Mouse (Mus musculus): ENCODE results near the gene Gm5294.

The Gm5294 gene

GRCm38 (mm10) chr5:138819780-138820179 is at the start of gene Gm5294:
Gm5294 (plus strand) TSS chr5:138820080.
- in situ Hi-C loops (cut with MboI, MseI) = no loop called here

GRCm38 (mm10) chr5:138775096-138775495 is 44.8 kb upstream of the Gm5294 start:
- in situ Hi-C loops (cut with MboI, MseI) = no loop called here

GRCm38 (mm10) chr5:138776346-138776745 is 43.5 kb upstream of the Gm5294 start:
- in situ Hi-C loops (cut with MboI, MseI) = no loop called here

- in situ Hi-C loops (cut with MboI, MseI) = no loop called here
Measured at GRCm38 (mm10) chr5:138778731-138779463, 41.0 kb upstream of the Gm5294 start.

- in situ Hi-C loops (cut with MboI, MseI) = no loop called here
Measured at GRCm38 (mm10) chr5:138779655-138780054, 40.2 kb upstream of the Gm5294 start.

- in situ Hi-C loops (cut with MboI, MseI) = no loop called here
Measured at GRCm38 (mm10) chr5:138782697-138783096, 37.2 kb upstream of the Gm5294 start.

GRCm38 (mm10) chr5:138783181-138783580 is 36.7 kb upstream of the Gm5294 start:
- in situ Hi-C loops (cut with MboI, MseI) = no loop called here

- in situ Hi-C loops (cut with MboI, MseI) = no loop called here
Measured at GRCm38 (mm10) chr5:138785986-138786515, 33.8 kb upstream of the Gm5294 start.

- in situ Hi-C loops (cut with MboI, MseI) = no loop called here
Measured at GRCm38 (mm10) chr5:138787648-138788047, 32.2 kb upstream of the Gm5294 start.

- in situ Hi-C loops (cut with MboI, MseI) = no loop called here
Measured at GRCm38 (mm10) chr5:138788481-138789211, 31.2 kb upstream of the Gm5294 start.

GRCm38 (mm10) chr5:138790954-138791480 is 28.9 kb upstream of the Gm5294 start:
- in situ Hi-C loops (cut with MboI, MseI) = no loop called here

GRCm38 (mm10) chr5:138801588-138802116 is 18.2 kb upstream of the Gm5294 start:
- in situ Hi-C loops (cut with MboI, MseI) = no loop called here

GRCm38 (mm10) chr5:138804286-138804685 is 15.6 kb upstream of the Gm5294 start:
- in situ Hi-C loops (cut with MboI, MseI) = no loop called here

- in situ Hi-C loops (cut with MboI, MseI) = no loop called here
Measured at GRCm38 (mm10) chr5:138809767-138810166, 10.1 kb upstream of the Gm5294 start.

- in situ Hi-C loops (cut with MboI, MseI) = no loop called here
Measured at GRCm38 (mm10) chr5:138820717-138821332, 945 bp downstream of the Gm5294 start.

- in situ Hi-C loops (cut with MboI, MseI) = no loop called here
Measured at GRCm38 (mm10) chr5:138825090-138825489, 5.2 kb downstream of the Gm5294 start.

GRCm38 (mm10) chr5:138833406-138833805 is 13.5 kb downstream of the Gm5294 start:
- in situ Hi-C loops (cut with MboI, MseI) = no loop called here

- in situ Hi-C loops (cut with MboI, MseI) = no loop called here
Measured at GRCm38 (mm10) chr5:138834910-138835309, 15.0 kb downstream of the Gm5294 start.

GRCm38 (mm10) chr5:138840981-138841380 is 21.1 kb downstream of the Gm5294 start:
- in situ Hi-C loops (cut with MboI, MseI) = no loop called here

GRCm38 (mm10) chr5:138843168-138843824 is 23.4 kb downstream of the Gm5294 start:
- in situ Hi-C loops (cut with MboI, MseI) = no loop called here

- in situ Hi-C loops (cut with MboI, MseI) = loop anchor here (5.0 kb wide), 2 partner anchors 161 to 331 kb away; no protein-coding TSS in a partner anchor
Measured at GRCm38 (mm10) chr5:138846506-138846905, 26.6 kb downstream of the Gm5294 start.

All from regulatory T cell (primary cell).